Mouse (Mus musculus) kidney, adult 8-10 months (tissue): ENCODE results near the gene Clip3.

Experiments
- DNase-seq, 2 experiments: peaks; one replicate each; pipeline ENCODE4 v3.0.0; 2022

The Clip3 gene

GRCm38 (mm10) chr7:30328379-30328778, 36.9 kb downstream of the Clip3 start:
- no peak for DNase-seq

- DNase-seq = peak; percentile 79 to 81
These were observed 40.4 kb downstream of the Clip3 start for GRCm38 (mm10) chr7:30331887-30332286.

GRCm38 (mm10) chr7:30332622-30333259, 41.2 kb downstream of the Clip3 start:
- no peak for DNase-seq

- peak; percentile 78 to 87 for DNase-seq
These were observed 41.9 kb downstream of the Clip3 start for GRCm38 (mm10) chr7:30333436-30333835.

- no peak for DNase-seq
These were observed 43.0 kb downstream of the Clip3 start for GRCm38 (mm10) chr7:30334563-30334962.

GRCm38 (mm10) chr7:30335688-30336087, 44.2 kb downstream of the Clip3 start:
- DNase-seq = no peak

- DNase-seq = peak; percentile 64 to 85
These were observed 44.9 kb downstream of the Clip3 start for GRCm38 (mm10) chr7:30336384-30336783.

GRCm38 (mm10) chr7:30339432-30340109, 48.0 kb downstream of the Clip3 start:
- DNase-seq = no peak

GRCm38 (mm10) chr7:30346635-30347379, 55.3 kb downstream of the Clip3 start:
- DNase-seq = peak; percentile 43 to 70

GRCm38 (mm10) chr7:30347828-30348227, 56.3 kb downstream of the Clip3 start:
- DNase-seq = peak; percentile 41 to 62

- DNase-seq = peak; percentile 67 to 85
These were observed 61.8 kb downstream of the Clip3 start for GRCm38 (mm10) chr7:30353279-30353822.

- DNase-seq = no peak
These were observed 62.5 kb downstream of the Clip3 start for GRCm38 (mm10) chr7:30354059-30354458.
